Mouse (Mus musculus) bone marrow, adult 2 months (tissue): ENCODE data around the gene Gmpr2.

Source experiments
- CTCF ChIP-seq: fragments of 200-500 bp; IDR thresholded peaks from 2 replicates; pipeline ENCODE4 v1.5.1; 2011; ENCODE audit warnings: low read length, control low read depth; ENCODE audit not compliant: control insufficient read depth, insufficient read depth
- POLR2A ChIP-seq: fragments of 200-500 bp; IDR thresholded peaks from 2 replicates; pipeline ENCODE4 v1.6.1; 2011; ENCODE audit warnings: low read depth, mild to moderate bottlenecking, control low read depth, low read length, borderline replicate concordance; ENCODE audit not compliant: control insufficient read depth

DNA sequence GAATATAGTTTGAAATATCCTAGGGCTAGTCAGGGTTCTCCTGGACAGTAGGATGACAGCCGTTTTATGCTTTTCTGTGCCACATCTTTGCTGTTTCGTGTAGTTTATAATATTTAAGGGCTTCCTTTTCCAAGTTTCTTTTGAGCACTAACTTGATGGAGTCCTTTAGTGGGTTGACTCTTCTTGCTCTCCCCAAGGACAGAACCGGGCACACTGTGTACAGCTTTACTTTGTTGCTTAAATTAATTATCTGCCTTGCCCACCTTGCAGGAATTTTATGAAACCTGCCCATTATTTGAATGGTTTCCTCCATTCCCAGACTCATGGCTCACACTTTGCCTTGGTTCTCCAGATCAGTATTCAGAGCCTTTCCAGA, 10.4 kb downstream of the Gmpr2 start:
- TF ChIP-seq POLR2A = no peak
- TF ChIP-seq CTCF = no peak
